Mouse (Mus musculus) c-Kit-positive CD71-positive TER-119-positive erythroid progenitor cells, embryonic 14.5 days (primary cell): ENCODE data around the gene Rnpep.

Experiments
- DNase-seq: peaks from one replicate; pipeline ENCODE4 v3.0.0-alpha.2; 2013; ENCODE audit warnings: low spot score

Rnpep gene

GRCm38 (mm10) chr1:135283826-135284291 is at the start of gene Rnpep:
Rnpep (minus strand) TSS chr1:135284084.
- peak; percentile 36 for DNase-seq

DNA sequence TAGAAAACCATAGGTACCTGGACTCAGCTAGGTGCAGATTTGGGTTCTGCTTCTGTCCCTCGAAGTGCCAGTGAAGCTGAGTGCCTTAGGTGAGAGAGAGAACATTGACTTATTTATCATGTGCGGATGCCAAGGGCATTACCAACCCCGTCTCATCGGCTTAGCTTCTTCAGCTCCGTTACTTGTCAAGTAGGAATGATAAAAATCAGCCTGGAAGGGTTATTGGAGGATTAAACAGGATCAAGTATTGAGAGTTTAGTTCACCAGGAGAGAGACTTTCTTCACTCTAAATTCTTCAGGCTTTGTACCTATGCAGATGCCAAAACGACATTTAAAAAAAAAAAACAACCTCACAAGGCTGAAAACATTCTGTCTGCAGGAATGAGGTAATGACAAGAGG is 46.7 kb upstream of the Rnpep start:
- no peak for DNase-seq

- DNase-seq, result no peak
Measured at GRCm38 (mm10) chr1:135328368-135328767, 44.5 kb upstream of the Rnpep start.

- no peak for DNase-seq
Measured at GRCm38 (mm10) chr1:135325934-135326333, 42.0 kb upstream of the Rnpep start.

DNA sequence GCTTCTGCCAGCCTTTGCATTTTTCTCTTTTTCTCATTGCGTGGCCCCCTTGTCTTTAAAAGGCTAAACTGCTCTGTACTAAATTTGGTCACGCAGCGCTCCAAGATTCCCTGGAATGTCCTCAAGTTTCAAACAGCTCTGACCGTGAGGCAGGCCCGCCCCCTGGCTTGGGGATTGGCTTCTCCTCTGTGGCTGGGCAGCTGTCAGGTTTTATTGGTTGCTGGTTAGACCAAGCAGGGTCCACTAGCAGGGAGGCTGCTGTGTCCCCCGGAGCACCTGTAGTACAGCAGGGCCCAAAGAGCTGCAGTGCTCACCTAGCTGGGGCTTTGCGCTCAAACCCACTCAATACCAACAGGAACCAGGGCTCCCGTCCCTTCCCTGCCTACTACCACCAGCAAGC is 40.7 kb upstream of the Rnpep start, which contains the start of gene Lmod1:
TSS of gene Lmod1 (plus strand) at position 237 of the 400 bp plus-strand sequence.
- DNase-seq, result no peak

DNA sequence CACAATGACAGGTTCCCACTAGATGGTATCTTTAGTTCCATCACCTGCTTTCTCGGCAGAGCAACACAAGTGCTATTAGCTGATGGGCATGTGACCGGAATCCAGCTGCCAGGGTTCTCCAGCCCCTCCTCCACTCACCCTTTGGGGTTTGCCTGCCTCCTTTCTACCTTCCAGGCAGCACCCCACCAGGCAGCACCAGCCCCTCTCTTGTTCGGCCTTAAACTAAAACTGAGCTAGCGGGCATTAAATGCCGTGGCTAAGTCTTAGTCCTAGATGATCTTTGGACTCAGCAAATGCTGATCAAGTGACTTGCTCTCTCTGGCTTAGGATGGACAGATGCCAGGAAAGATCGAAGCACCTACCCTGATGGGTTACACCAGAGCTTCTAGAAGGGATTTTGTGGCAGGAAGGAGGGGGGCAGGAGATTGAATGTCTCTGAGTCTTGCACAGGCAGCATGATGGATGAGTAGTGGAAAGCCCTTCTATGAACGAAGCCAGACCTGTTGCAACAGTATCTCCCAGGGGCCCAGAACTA is 39.5 kb upstream of the Rnpep start:
- no peak for DNase-seq

GRCm38 (mm10) chr1:135313284-135314031 is 29.6 kb upstream of the Rnpep start, which contains the start of gene Timm17a:
Timm17a (minus strand) TSS chr1:135313778.
- DNase-seq, result peak; percentile 89

- DNase-seq, result no peak
Measured at GRCm38 (mm10) chr1:135312201-135312600, 28.3 kb upstream of the Rnpep start.

DNA sequence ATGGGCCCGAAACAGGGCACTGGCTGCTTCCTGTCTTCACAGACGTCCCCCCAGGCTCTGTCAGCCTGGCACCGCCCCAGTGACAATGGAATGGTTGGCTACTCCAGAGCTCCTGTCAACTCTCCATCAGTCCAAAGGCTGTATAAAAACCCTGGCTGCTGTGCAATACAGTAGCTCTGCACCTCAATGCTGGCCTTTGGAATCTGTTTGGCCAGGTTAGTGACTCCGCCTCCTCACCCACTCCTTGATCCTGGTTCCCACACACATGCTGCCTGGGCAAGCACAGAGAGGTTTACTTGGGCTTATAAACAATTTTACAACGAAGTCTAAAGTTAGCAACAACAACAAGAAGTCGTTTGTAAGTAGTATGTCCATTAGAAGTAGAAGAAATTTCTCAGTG is 27.5 kb upstream of the Rnpep start:
- DNase-seq, result no peak

GRCm38 (mm10) chr1:135290908-135291307 is 7.0 kb upstream of the Rnpep start:
- no peak for DNase-seq

- no peak for DNase-seq
Measured at GRCm38 (mm10) chr1:135286311-135286710, 2.4 kb upstream of the Rnpep start.

- no peak for DNase-seq
Measured at GRCm38 (mm10) chr1:135283287-135283825, 528 bp downstream of the Rnpep start.

- no peak for DNase-seq
Measured at GRCm38 (mm10) chr1:135282536-135283286, 1.2 kb downstream of the Rnpep start.

DNA sequence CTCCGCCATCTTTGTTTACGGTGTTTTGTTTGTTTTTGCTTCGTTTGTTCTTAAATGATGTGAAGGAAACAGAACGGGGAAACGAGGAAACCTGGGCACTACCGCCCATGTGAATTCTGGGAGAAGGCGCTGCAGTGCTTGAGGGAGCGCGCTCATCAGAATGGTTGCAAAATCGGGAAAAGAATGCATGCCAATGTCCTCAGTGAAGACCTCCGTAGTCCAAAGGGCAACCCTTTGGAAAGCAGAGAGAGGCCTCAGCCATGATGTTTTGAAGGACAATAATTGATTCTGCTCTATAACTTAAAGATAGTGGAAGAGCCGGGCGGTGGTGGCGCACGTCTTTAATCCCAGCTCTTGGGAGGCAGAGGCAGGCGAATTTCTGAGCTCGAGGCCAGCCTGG is 2.0 kb downstream of the Rnpep start:
- DNase-seq, result no peak

GRCm38 (mm10) chr1:135280646-135281045 is 3.2 kb downstream of the Rnpep start:
- DNase-seq, result no peak

DNA sequence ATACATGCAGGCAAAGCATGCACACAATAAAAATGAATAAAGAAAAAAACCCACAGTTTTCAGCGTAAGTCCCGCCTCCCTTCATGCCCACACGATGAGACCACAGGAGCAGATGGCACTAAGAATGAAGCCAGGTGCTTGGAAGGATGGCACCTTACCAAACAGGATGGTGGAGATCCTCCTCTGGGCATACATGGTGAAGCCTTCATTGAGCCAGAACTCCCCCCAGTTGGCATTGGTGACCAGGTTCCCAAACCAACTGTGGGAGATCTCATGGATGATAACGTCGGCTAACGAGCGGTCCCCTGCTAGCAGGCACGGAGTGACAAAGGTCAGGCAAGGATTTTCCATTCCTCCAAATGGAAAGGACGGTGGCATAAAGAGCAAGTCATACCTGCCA is 12.5 kb downstream of the Rnpep start:
- DNase-seq, result no peak

DNA sequence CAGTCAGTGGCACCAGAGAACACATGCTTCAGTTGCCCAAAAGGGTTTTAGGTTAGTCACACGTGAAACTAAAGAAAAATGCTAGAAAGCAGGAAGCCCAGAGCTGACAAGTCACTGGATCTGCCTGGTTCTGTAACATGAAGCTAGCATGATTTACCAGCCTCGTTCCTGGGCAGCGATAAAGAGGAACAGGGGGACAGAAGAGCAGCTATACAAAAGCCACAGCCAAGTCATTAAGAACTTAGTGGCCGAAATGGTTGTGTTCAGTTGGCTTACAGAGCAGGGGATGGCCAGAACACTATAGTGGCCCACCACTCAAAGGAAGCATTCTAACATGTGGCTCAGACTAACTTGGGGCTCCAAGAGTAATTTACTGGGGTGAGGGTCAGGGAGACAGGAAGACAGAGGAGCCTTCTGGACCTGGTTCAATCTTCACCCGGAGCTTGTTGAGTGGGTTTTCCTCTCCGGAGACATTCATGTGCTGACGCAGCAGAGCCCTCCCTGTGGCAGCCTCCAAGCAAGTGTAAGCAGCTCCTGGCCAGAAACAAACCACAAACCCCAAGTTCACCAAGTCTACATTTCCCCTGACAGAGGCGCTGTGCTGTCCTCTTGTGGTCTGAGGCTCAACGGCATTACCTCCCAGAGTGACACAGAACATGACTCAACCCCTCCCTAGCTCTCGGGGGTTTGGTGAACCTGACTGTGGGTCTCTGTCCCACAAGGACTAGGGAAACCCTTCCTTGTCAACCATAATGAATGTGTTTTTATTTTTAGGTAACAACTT is 16.0 kb downstream of the Rnpep start:
- no peak for DNase-seq

DNA sequence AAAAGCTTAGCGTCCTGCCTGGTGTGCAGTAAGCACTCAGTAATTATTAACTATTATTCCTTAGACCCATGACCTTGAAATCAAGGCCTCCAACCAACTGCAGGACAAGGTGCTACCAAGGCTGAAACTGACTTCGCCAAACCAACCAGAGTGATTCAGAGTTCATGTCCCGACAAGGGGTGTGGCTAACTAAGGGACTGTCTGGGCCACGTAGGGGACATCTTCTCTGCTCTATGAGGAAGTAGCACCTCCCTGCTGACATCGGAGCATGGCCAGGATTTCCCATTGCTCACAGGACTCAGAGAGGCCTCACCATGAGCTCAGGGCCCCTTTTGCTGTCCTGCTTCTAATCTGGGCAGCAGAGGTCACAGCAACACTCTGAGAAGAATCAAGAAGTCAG is 18.1 kb downstream of the Rnpep start:
- DNase-seq, result no peak

DNA sequence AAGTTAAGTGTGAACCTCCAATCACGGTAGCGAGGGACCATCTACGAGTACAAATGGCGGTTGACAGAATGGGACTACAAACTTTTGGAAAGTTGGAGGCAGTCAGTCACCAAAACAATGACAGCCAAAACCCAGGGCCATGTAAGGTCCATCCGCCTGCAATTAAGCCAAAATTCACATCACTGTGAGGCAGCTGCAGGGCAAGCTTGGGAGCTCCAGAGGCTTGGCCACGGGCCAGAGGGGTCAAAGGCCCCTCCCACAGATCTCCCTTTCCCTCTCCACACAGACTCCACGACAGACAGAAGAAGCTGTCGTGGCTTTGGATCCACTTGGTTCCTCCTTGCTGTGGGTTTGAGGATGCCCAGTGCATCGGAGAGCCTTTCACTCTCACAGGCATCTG is 20.6 kb downstream of the Rnpep start:
- no peak for DNase-seq

DNA sequence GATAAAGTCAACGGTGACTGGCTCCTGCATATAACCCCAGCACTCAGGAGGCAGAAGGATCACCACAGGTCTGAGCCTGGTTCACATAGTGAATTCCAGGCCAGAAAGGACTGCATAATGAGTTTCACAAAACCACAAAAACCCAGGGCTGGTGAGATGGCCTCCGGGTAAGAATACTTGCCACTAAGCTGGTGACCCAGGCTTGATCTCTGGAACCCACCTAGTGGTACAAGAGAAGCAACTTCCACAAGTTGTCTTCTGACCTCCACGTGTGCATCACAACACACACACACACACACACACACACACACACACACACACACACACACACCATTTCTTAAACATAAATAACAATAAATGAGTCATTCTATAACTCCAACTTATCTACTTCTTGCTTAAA is 21.6 kb downstream of the Rnpep start:
- DNase-seq, result no peak

GRCm38 (mm10) chr1:135260931-135261330 is 23.0 kb downstream of the Rnpep start:
- no peak for DNase-seq

DNA sequence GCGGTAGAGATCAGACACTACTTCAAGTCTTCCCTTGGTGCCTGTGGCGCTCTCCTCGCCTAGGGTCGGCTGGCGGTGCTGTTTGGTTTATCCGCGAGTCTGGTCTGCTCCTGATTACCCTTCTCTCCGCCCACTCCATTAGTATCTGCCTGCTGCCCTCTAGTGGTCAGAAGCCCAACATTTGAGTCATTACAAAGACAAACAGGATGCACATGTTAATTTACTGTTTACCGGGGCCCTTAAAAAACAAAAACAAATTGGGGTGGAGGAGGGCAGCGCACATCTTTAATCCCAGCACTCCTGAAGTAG is 24.8 kb downstream of the Rnpep start:
- DNase-seq, result peak; percentile 81
